Mouse (Mus musculus) megakaryocyte, embryonic 14.5 days (primary cell): ENCODE data around the gene Rpl18a. TPM values are rescaled to one million over a fixed set of nuclear protein-coding genes. Genes with fewer than 3 reads are reported as not detected.

ENCODE experiments used
- H3K27me3 ChIP-seq: replicated peaks from 2 replicates; pipeline ENCODE3; 2012; ENCODE audit warnings: inconsistent platforms
- H3K36me3 ChIP-seq: replicated peaks from 2 replicates; pipeline ENCODE3; 2012; ENCODE audit warnings: low read length, inconsistent platforms, mixed read lengths
- H3K4me1 ChIP-seq: 2 replicates; pipeline ENCODE4 v1.6.1; 2012; ENCODE audit warnings: inconsistent platforms
- H3K4me3 ChIP-seq: replicated peaks from 2 replicates; pipeline ENCODE3; 2012; ENCODE audit warnings: moderate library complexity, mild to moderate bottlenecking, inconsistent platforms
- H3K9me3 ChIP-seq: 2 replicates; pipeline ENCODE4 v1.6.1; 2012; ENCODE audit warnings: inconsistent platforms
- FLI1 ChIP-seq: IDR thresholded peaks from 2 replicates; pipeline ENCODE4 v1.6.1; 2012; ENCODE audit warnings: low read length, inconsistent platforms, mixed read lengths
- GATA1 ChIP-seq: IDR thresholded peaks from 3 replicates; pipeline ENCODE4 v1.6.1; 2012; ENCODE audit warnings: mixed read lengths, low read length, inconsistent platforms, borderline replicate concordance
- polyA plus RNA-seq: library from polyadenylated mRNA; stranded (reverse); fragments of >175 nt; gene quantifications from 2 replicates; pipeline ENCODE4 v1.2.3, GENCODE M21; 2012; ENCODE audit warnings: low replicate concordance; ENCODE audit not compliant: insufficient read depth

Rpl18a gene
- polyA plus RNA-seq, 1 experiment: 4,812 TPM

DNA sequence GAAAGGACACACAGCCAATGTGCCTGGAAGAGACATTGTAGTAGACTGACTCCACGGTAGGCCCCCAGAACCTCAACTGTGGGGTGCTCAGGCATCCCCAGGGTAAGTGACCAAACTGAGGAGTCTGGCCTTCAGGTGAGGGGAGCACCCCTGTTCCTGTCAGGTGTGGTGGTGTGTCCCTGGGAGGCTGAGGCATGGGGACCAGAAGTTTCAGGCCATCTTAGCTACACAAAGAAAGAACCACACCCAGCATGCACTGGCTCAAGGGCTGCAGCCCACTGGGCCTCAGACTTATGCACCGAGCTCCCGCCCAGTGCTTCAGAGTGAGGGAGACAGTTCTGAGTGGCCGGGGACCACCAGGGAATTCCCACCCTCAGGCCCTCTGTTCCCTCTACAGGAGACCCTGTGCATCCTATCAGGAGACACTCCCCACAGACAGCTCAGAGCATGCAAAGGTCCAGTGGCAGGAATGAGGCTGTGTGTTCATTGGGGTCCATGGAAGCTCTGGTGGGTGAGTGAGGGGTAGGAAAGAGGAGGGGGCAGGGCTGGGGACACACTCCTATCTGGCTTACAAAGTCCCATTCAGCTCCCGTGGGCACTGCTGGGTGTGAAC lies 25.9 kb downstream of the Rpl18a start:
- TF ChIP-seq FLI1: no peak
- TF ChIP-seq GATA1: no peak

DNA sequence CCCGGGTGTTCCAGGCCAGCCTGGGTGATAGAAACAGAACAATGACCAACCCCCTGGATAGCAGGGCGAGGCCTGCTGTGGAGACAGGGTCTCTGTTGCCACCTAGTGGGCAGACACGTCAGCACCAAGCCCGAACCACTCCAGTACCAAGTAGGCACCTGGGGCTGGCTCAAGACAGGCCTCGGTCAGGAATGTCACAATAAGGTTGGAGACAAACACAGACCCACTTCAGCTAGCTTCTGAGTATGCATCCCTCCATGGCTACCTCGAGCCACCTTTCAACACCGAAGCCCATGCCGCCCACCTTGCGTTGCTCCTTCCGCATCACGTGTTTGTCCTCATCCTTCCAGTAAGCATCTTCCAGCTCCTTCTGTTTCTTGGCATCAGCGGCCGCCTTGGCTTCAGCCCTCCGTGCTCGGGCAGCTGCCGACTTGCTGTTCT lies 27.6 kb downstream of the Rpl18a start:
- Histone ChIP-seq H3K4me1 (peaks cover 74% of the 10 kb centered on the region), H3K9me3 (no peaks in the 10 kb centered on the region), H3K4me3 (peak overlapping the region; percentile 14), H3K36me3 (peaks cover 36% of the 10 kb centered on the region), H3K27me3 (peaks cover 4% of the 10 kb centered on the region)
- TF ChIP-seq FLI1 (no peak), GATA1 (no peak)

More for the DNA sequence above, 25.9 kb downstream of the Rpl18a start:
- peaks cover under 1% of the 10 kb centered on the region for H3K27me3 ChIP-seq
- no peaks in the 10 kb centered on the region for H3K9me3 ChIP-seq
- peaks cover 61% of the 10 kb centered on the region for H3K4me1 ChIP-seq
- peak overlapping the region; percentile 60 for H3K4me3 ChIP-seq
- H3K36me3 ChIP-seq: peaks cover 36% of the 10 kb centered on the region

DNA sequence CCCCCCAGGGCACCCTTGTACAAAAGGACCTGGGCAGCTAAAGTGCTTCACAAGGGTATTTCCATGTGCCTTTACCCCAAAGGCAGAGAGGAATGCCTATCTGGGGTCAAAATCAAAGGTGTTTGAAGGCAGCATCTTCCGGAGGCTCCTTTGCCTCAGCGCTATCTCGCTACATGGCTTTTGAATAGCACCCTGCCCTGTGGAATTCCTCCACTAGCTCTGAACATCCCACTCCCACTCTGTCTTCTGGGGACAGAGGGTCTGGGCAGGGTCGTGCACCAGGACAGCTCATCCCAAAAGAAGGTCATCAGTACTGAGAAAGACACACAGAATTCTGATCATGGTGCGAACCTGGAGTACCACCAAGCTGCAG lies 28.0 kb downstream of the Rpl18a start:
- H3K27me3 ChIP-seq: peaks cover 9% of the 10 kb centered on the region
- TF ChIP-seq FLI1: no peak
- H3K9me3 ChIP-seq: no peaks in the 10 kb centered on the region
- H3K4me1 ChIP-seq: peaks cover 74% of the 10 kb centered on the region
- H3K4me3 ChIP-seq: peak overlapping the region; percentile 67
- H3K36me3 ChIP-seq: peaks cover 36% of the 10 kb centered on the region

GRCm38 (mm10) chr8:70868559-70869198 lies 28.5 kb downstream of the Rpl18a start:
- no peaks in the 10 kb centered on the region for H3K9me3 ChIP-seq
- TF ChIP-seq GATA1 (no peak), FLI1 (no peak)
- H3K4me1 ChIP-seq: peaks cover 74% of the 10 kb centered on the region
- H3K27me3 ChIP-seq: peaks cover 14% of the 10 kb centered on the region
- peaks cover 36% of the 10 kb centered on the region for H3K36me3 ChIP-seq
- H3K4me3 ChIP-seq: peak overlapping the region; percentile 67

- TF ChIP-seq FLI1 (no peak), GATA1 (no peak)
- Histone ChIP-seq H3K4me1 (peaks cover 82% of the 10 kb centered on the region), H3K4me3 (peak overlapping the region; percentile 94), H3K36me3 (peaks cover 35% of the 10 kb centered on the region), H3K27me3 (peaks cover 35% of the 10 kb centered on the region), H3K9me3 (no peaks in the 10 kb centered on the region)
Measured at GRCm38 (mm10) chr8:70866566-70866965, 30.6 kb downstream of the Rpl18a start.

DNA sequence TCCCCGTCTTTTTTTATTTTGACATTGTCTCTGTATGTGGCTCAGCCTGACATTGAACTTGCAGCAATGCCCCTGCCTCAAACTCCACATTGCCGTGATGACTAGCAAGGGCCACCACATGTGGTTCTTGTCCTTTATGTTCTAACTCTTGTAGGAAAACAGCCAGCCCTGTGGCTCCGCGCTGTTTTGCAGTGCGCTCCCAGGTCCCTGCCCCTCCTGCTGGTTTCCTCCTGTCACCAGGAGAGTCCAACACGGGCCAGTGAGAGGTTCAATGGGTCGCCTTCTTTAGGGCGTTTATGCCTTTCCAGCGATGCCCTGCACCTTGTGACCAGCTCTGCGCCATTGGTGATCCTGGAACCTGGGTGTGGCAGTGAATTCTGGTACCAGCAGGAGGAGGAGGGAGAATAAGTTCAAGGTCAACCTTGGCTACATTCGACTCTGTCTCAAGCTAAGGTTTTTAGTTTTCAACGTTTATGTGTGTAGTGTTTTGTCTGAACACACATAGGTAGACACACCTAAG lies 31.2 kb downstream of the Rpl18a start:
- Histone ChIP-seq H3K27me3 (peaks cover 40% of the 10 kb centered on the region), H3K4me1 (peaks cover 82% of the 10 kb centered on the region), H3K4me3 (peak overlapping the region; percentile 94), H3K9me3 (no peaks in the 10 kb centered on the region), H3K36me3 (peaks cover 30% of the 10 kb centered on the region)
- TF ChIP-seq FLI1 (no peak), GATA1 (no peak)

GRCm38 (mm10) chr8:70865350-70866000 lies 31.7 kb downstream of the Rpl18a start:
- peaks cover 27% of the 10 kb centered on the region for H3K36me3 ChIP-seq
- no peaks in the 10 kb centered on the region for H3K9me3 ChIP-seq
- TF ChIP-seq FLI1 (no peak), GATA1 (no peak)
- H3K27me3 ChIP-seq: peaks cover 42% of the 10 kb centered on the region
- peaks cover 77% of the 10 kb centered on the region for H3K4me1 ChIP-seq
- peak overlapping the region; percentile 94 for H3K4me3 ChIP-seq

DNA sequence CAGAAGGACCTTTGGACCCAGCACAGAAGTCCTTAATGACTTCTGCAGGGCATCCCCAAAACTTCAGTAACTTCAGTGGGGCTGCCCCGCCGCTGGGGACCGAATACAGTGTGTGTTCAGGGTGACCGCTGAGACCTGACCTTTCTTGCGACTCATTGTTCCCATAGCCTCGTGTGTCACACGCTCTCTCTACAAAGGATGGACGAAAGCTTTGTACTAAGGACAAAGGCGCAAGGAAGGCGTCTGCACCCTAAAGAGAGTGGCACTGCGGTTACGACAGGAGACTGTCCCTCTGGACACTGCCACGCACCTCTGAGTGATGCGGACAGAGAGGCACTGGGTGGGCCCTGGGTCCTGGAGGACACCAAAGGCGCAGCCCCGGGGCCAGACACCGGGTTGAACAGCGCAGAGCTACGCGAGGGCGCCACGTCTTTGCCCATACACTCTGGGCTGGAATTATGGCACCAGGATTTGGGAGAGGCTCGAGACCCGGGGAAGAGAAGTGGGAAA lies 32.4 kb downstream of the Rpl18a start:
- Histone ChIP-seq H3K4me1 (peaks cover 74% of the 10 kb centered on the region), H3K27me3 (peaks cover 48% of the 10 kb centered on the region), H3K36me3 (peaks cover 25% of the 10 kb centered on the region), H3K9me3 (no peaks in the 10 kb centered on the region), H3K4me3 (peak overlapping the region; percentile 94)
- TF ChIP-seq FLI1 (no peak), GATA1 (no peak)

GRCm38 (mm10) chr8:70863956-70864711 lies 33.1 kb downstream of the Rpl18a start:
- Histone ChIP-seq H3K36me3 (peaks cover 19% of the 10 kb centered on the region), H3K4me3 (peak overlapping the region; percentile 94)

More at GRCm38 (mm10) chr8:70863956-70864711, 33.1 kb downstream of the Rpl18a start:
- Histone ChIP-seq H3K9me3 (no peaks in the 10 kb centered on the region), H3K4me1 (peaks cover 68% of the 10 kb centered on the region), H3K27me3 (peaks cover 53% of the 10 kb centered on the region)
- TF ChIP-seq GATA1 (no peak), FLI1 (no peak)
